Mouse (Mus musculus): Measurements from ENCODE around the gene Cers3.

Cers3 gene

GRCm38 (mm10) chr7:66840008-66840719 is 96.9 kb downstream of the Cers3 start:
- peak; percentile 66 for DNase-seq (ENCODE audit: low read depth, low spot score)

- peak; percentile 5 for DNase-seq (ENCODE audit: low read depth, low spot score)
Measured at GRCm38 (mm10) chr7:66841165-66841564, 97.9 kb downstream of the Cers3 start.

GRCm38 (mm10) chr7:66842021-66842420 is 98.7 kb downstream of the Cers3 start:
- DNase-seq (ENCODE audit: low read depth, low spot score): peak; percentile 49

- no peak for DNase-seq (ENCODE audit: low read depth, low spot score)
Measured at GRCm38 (mm10) chr7:66843846-66844245, 100.5 kb downstream of the Cers3 start.

- no peak for DNase-seq (ENCODE audit: low read depth, low spot score)
Measured at GRCm38 (mm10) chr7:66846582-66846981, 103.3 kb downstream of the Cers3 start.

- no peak for DNase-seq (ENCODE audit: low read depth, low spot score)
Measured at GRCm38 (mm10) chr7:66847299-66847698, 104.0 kb downstream of the Cers3 start.

GRCm38 (mm10) chr7:66849316-66849715 is 106.0 kb downstream of the Cers3 start:
- DNase-seq (ENCODE audit: low read depth, low spot score): no peak

- DNase-seq (ENCODE audit: low read depth, low spot score): no peak
Measured at GRCm38 (mm10) chr7:66852164-66852563, 108.9 kb downstream of the Cers3 start.

- DNase-seq (ENCODE audit: low read depth, low spot score): no peak
Measured at GRCm38 (mm10) chr7:66857610-66858009, 114.3 kb downstream of the Cers3 start.

- DNase-seq (ENCODE audit: low read depth, low spot score): no peak
Measured at GRCm38 (mm10) chr7:66858247-66859075, 115.2 kb downstream of the Cers3 start.

- no peak for DNase-seq (ENCODE audit: low read depth, low spot score)
Measured at GRCm38 (mm10) chr7:66859220-66859619, 115.9 kb downstream of the Cers3 start.

GRCm38 (mm10) chr7:66866944-66867718 is 123.8 kb downstream of the Cers3 start:
- no peak for DNase-seq (ENCODE audit: low read depth, low spot score)

- no peak for DNase-seq (ENCODE audit: low read depth, low spot score)
Measured at GRCm38 (mm10) chr7:66867719-66868501, 124.6 kb downstream of the Cers3 start.

- DNase-seq (ENCODE audit: low read depth, low spot score): no peak
Measured at GRCm38 (mm10) chr7:66871520-66871919, 128.2 kb downstream of the Cers3 start.

GRCm38 (mm10) chr7:66871940-66872511 is 128.7 kb downstream of the Cers3 start:
- no peak for DNase-seq (ENCODE audit: low read depth, low spot score)

GRCm38 (mm10) chr7:66873235-66873634 is 129.9 kb downstream of the Cers3 start:
- no peak for DNase-seq (ENCODE audit: low read depth, low spot score)

All from CD4-positive, CD25-positive, alpha-beta regulatory T cell, adult 2 months (primary cell).